ENCODE assay signal across 8 mouse cellular contexts in the genomic region with DNA sequence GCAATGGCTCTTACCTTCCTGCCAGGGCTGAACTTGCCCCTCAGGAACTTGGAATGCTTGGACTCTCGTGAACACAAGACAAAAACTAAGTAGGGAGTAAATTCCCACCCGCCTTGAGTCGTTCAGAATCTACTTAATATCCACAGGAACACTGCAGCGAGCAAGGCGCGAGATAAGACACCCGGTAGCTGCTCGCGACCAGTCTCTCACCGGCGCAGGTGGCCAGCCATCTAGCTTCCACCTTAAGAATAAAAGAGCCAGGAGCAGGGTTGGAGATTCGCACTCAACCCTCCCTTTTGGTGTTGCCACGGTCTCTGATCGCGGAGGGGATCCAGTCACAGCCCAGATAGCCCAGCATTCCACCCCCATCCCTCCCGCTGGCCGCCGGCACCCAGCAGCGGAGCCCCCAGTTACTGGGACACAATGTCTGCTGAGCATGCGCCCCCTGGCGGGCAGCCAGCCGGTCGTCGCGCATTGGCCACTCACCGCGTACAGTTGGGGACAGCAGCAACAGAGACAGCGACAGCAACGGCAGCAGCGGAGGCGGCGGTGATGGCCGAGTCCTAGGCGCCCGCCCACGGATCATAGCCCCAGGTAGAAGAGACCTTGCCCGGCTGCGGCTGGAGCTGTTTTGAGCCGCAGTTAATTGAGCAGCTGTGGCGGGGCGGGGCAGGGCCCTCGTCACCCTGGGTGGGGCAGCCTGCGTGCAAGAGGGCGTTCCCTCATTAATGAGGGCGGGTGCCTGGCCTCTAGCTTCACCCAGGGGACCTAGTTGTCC. TPM values are rescaled to one million over a fixed set of nuclear protein-coding genes. Genes with fewer than 3 reads are reported as not detected.
DNase-seq lines count a peak whose midpoint lies in the region; ATAC-seq lines count a peak whose summit lies in the region.

A gene (minus strand): TSS at position 661 of the 778 bp plus-strand sequence.

- H3K4me3 ChIP-seq in intestine, embryonic 14.5 days (ENCODE audit: low read depth, low read length) = peak within 1 kb of the TSS; percentile 65
- peak within 1 kb of the TSS; percentile 74 for H3K4me3 ChIP-seq in midbrain, embryonic 10.5 days

- DNase-seq in adrenal gland, adult 18-20 months (ENCODE audit: low spot score in 2 of 2) = peak; percentile 80 to 82
- peak; percentile 89 for DNase-seq in embryo, embryonic 11 days
- DNase-seq in gastrocnemius, postnatal 25 days = peak; percentile 79
- peak; percentile 94 for DNase-seq in intestine, embryonic 14.5 days (ENCODE audit: low spot score)
- peak; percentile 90 for DNase-seq in left cerebral cortex, postnatal 14 days (ENCODE audit: low spot score in 2 of 2)
- DNase-seq in midbrain, embryonic 10.5 days (ENCODE audit: low spot score) = peak; percentile 91
- peak; percentile 96 for DNase-seq in right cerebral cortex, postnatal 4 days
- DNase-seq in MN1 (ENCODE audit: low spot score) = no peak

- under 1% methylated on average over 45 of the region's 45 CpGs for WGBS in intestine, embryonic 14.5 days
- WGBS in midbrain, embryonic 10.5 days = under 1% methylated on average over 44 of the region's 45 CpGs

- H3K4me2 ChIP-seq in intestine, embryonic 14.5 days (ENCODE audit: low read length) = peak within 1 kb of the TSS; percentile 66

- no peaks in the 10 kb centered on the region for H3K36me3 ChIP-seq in intestine, embryonic 14.5 days (ENCODE audit: control insufficient read depth, insufficient read depth, low read length)
- no peaks in the 10 kb centered on the region for H3K36me3 ChIP-seq in midbrain, embryonic 10.5 days

- H3K4me1 ChIP-seq in intestine, embryonic 14.5 days (replicated peaks; ENCODE audit: control insufficient read depth, insufficient read depth, low read length) = peaks cover 9% of the 10 kb centered on the region
- H3K4me1 ChIP-seq in midbrain, embryonic 10.5 days = peaks cover 8% of the 10 kb centered on the region

- H3K9me3 ChIP-seq in intestine, embryonic 14.5 days (ENCODE audit: control insufficient read depth, low read length) = no peaks in the 10 kb centered on the region
- no peaks in the 10 kb centered on the region for H3K9me3 ChIP-seq in midbrain, embryonic 10.5 days (replicated peaks)

- H3K27ac ChIP-seq in intestine, embryonic 14.5 days (ENCODE audit: low read depth) = no peak within 1 kb of the TSS
- peak within 1 kb of the TSS; percentile 81 for H3K27ac ChIP-seq in midbrain, embryonic 10.5 days (replicated peaks)

- intact Hi-C loops in left cerebral cortex, postnatal 14 days (cut with DNase I) = no loop called here

- H3K9ac ChIP-seq in intestine, embryonic 14.5 days (ENCODE audit: low read length) = peak within 1 kb of the TSS; percentile 51

- peak; percentile 88 for ATAC-seq in intestine, embryonic 14.5 days (replicated peaks; ENCODE audit: low FRiP score, low TSS enrichment, low read depth)

- no peaks in the 10 kb centered on the region for H3K27me3 ChIP-seq in intestine, embryonic 14.5 days (replicated peaks; ENCODE audit: control insufficient read depth, insufficient read depth, low read length)
- peaks cover 11% of the 10 kb centered on the region for H3K27me3 ChIP-seq in midbrain, embryonic 10.5 days (ENCODE audit: low read depth, poor library complexity, severe bottlenecking)

RNA-seq across cellular contexts. Expression of the gene that starts here (rescaled TPM):
- total RNA-seq in adrenal gland, adult 18-20 months (2021) = 10 to 100 TPM; 13.9 to 21.9 TPM
- total RNA-seq in gastrocnemius, postnatal 25 days (2021) = 10 to 100 TPM; 30.0 to 32.5 TPM
- polyA plus RNA-seq in intestine, embryonic 14.5 days (2014; fragmentation: Nextera tagmentation; extraction: Ambion mirVana) = 16.9 and 18.3 TPM in 2 replicates
- 1 to 10 TPM; 6.5 to 7.1 TPM for total RNA-seq in left cerebral cortex, postnatal 14 days (2021)
- 1.8 TPM in 2 replicates for polyA plus RNA-seq in midbrain, embryonic 10.5 days (2016; fragmentation: Nextera tagmentation; extraction: Ambion mirVana)
